Mouse (Mus musculus) brain, embryonic 14.5 days (tissue): ENCODE measurements around the gene Dhh. TPM values are rescaled to one million over a fixed set of nuclear protein-coding genes. Genes with fewer than 3 reads are reported as not detected.

Source experiments
- DNase-seq: peaks from one replicate; pipeline ENCODE4 v3.0.0-alpha.2; 2011; ENCODE audit warnings: low read depth
- CTCF ChIP-seq: fragments of 200-500 bp; IDR thresholded peaks from 2 replicates; pipeline ENCODE4 v1.5.1; 2012; ENCODE audit warnings: inconsistent platforms, mild to moderate bottlenecking, moderate library complexity, borderline replicate concordance; ENCODE audit not compliant: insufficient read depth, insufficient read length; ENCODE audit errors: extremely low read depth
- POLR2A ChIP-seq: fragments of 200-500 bp; IDR thresholded peaks from 2 replicates; pipeline ENCODE4 v1.6.1; 2012; ENCODE audit warnings: mild to moderate bottlenecking, inconsistent platforms, borderline replicate concordance; ENCODE audit not compliant: poor library complexity, insufficient read depth, insufficient read length, severe bottlenecking; ENCODE audit errors: extremely low read depth
- polyA plus RNA-seq: library from polyadenylated mRNA; depleted of rRNA; stranded (reverse); fragments of >200 nt; gene quantifications from 2 replicates; pipeline ENCODE4 v1.2.3, GENCODE M21; 2012; rRNA removed

The Dhh gene
- polyA plus RNA-seq, 1 experiment = 0.88 TPM

- TF ChIP-seq CTCF (no peak), POLR2A (no peak)
- DNase-seq = no peak
Measured at GRCm38 (mm10) chr15:98852071-98852470, 46.3 kb downstream of the Dhh start.

GRCm38 (mm10) chr15:98851229-98851818 lies 47.0 kb downstream of the Dhh start:
- DNase-seq = no peak

GRCm38 (mm10) chr15:98850668-98851067 lies 47.7 kb downstream of the Dhh start:
- TF ChIP-seq POLR2A (no peak), CTCF (no peak)
- no peak for DNase-seq

More at GRCm38 (mm10) chr15:98851229-98851818, 47.0 kb downstream of the Dhh start:
- TF ChIP-seq POLR2A (no peak), CTCF (no peak)

- TF ChIP-seq POLR2A (no peak), CTCF (no peak)
Measured at GRCm38 (mm10) chr15:98849956-98850600, 48.3 kb downstream of the Dhh start.

GRCm38 (mm10) chr15:98849165-98849564 lies 49.2 kb downstream of the Dhh start:
- no peak for DNase-seq
- TF ChIP-seq POLR2A (no peak), CTCF (no peak)

More at GRCm38 (mm10) chr15:98849956-98850600, 48.3 kb downstream of the Dhh start:
- DNase-seq = no peak

GRCm38 (mm10) chr15:98846140-98846539 lies 52.2 kb downstream of the Dhh start:
- no peak for DNase-seq
- no peak for TF ChIP-seq CTCF
- TF ChIP-seq POLR2A = no peak

GRCm38 (mm10) chr15:98845149-98845548 lies 53.2 kb downstream of the Dhh start:
- no peak for DNase-seq
- TF ChIP-seq POLR2A = no peak

GRCm38 (mm10) chr15:98843595-98844223 lies 54.6 kb downstream of the Dhh start:
- no peak for TF ChIP-seq POLR2A
- no peak for TF ChIP-seq CTCF
- no peak for DNase-seq

Other genes with a start within 250 kb of the Dhh start
- 38.9 and 55.6 TPM in 2 replicates for gene Ddx23, start 235.6 kb downstream of the Dhh start, polyA plus RNA-seq
- 13.7 and 14.0 TPM in 2 replicates for gene Rnd1, start 221.1 kb downstream of the Dhh start, polyA plus RNA-seq
- 1.7 and 3.2 TPM in 2 replicates for gene Ccdc65, start 190.3 kb downstream of the Dhh start, polyA plus RNA-seq
- 4.7 and 5.9 TPM in 2 replicates for gene Fkbp11, start 170.3 kb downstream of the Dhh start, polyA plus RNA-seq
- 119 and 156 TPM in 2 replicates for gene Arf3, start 135.3 kb downstream of the Dhh start, polyA plus RNA-seq
- 0.95 and 2.4 TPM in 2 replicates for gene Wnt10b, start 120.4 kb downstream of the Dhh start, polyA plus RNA-seq
- gene Wnt1, start 108.7 kb downstream of the Dhh start, polyA plus RNA-seq = 1.2 and 2.9 TPM in 2 replicates
- 1.8 and 2.2 TPM in 2 replicates for gene Ddn, start 89.0 kb downstream of the Dhh start, polyA plus RNA-seq
- 71.8 and 85.7 TPM in 2 replicates for gene Prkag1, start 67.0 kb downstream of the Dhh start, polyA plus RNA-seq
- gene Kmt2d, start 27.3 kb downstream of the Dhh start, polyA plus RNA-seq = 18.4 and 37.5 TPM in 2 replicates
- 24.6 and 40.8 TPM in 2 replicates for gene Rhebl1, start 4.0 kb downstream of the Dhh start, polyA plus RNA-seq
- 106 and 176 TPM in 2 replicates for gene Lmbr1l, start 19.7 kb upstream of the Dhh start, polyA plus RNA-seq
- 2,160 and 2,864 TPM in 2 replicates for gene Tuba1b, start 36.0 kb upstream of the Dhh start, polyA plus RNA-seq
- gene Gm49450, start 55.0 kb upstream of the Dhh start, polyA plus RNA-seq = 136 and 183 TPM in 2 replicates
- 11,216 and 14,471 TPM in 2 replicates for gene Tuba1a, start 55.2 kb upstream of the Dhh start, polyA plus RNA-seq
- 62.6 and 100 TPM in 2 replicates for gene Tuba1c, start 131.4 kb upstream of the Dhh start, polyA plus RNA-seq
- gene Prph, start 156.6 kb upstream of the Dhh start, polyA plus RNA-seq = 14.0 and 47.0 TPM in 2 replicates
- gene Troap, start 176.0 kb upstream of the Dhh start, polyA plus RNA-seq = 12.1 and 27.9 TPM in 2 replicates
- gene C1ql4, start 189.3 kb upstream of the Dhh start, polyA plus RNA-seq = 7.0 and 15.6 TPM in 2 replicates
- gene Dnajc22, start 194.6 kb upstream of the Dhh start, polyA plus RNA-seq = 0.82 and 0.92 TPM in 2 replicates
- 47.3 and 50.4 TPM in 2 replicates for gene Spats2, start 227.4 kb upstream of the Dhh start, polyA plus RNA-seq